Mouse (Mus musculus): ENCODE results near the gene Megf6.
A peak's percentile ranks its signal among the peaks of the same experiment; 100 is the strongest.

Megf6 gene

GRCm38 (mm10) chr4:154217711-154218350, 47.3 kb downstream of the Megf6 start:
- DNase-seq, result no peak

- DNase-seq, result no peak
These were observed 52.2 kb downstream of the Megf6 start for GRCm38 (mm10) chr4:154222773-154223172.

GRCm38 (mm10) chr4:154224267-154224969, 53.9 kb downstream of the Megf6 start:
- DNase-seq, result no peak

DNA sequence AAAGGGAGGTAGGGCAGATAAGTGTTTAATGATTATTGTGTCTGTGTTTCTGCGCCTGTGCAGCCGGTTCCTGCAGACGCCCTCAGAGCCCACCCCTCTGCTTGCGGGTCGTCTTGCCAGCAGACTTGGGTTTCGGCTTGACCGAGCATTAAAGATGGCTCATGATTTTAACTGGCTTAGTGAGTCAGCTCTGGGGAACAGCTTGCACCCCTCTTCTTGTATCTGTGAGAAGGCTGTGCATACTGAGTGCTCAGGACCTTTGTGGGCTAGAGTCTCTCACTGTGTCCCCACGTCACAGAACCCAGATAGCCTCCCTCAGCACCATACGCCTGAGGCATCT, 54.4 kb downstream of the Megf6 start:
- DNase-seq, result no peak

GRCm38 (mm10) chr4:154226678-154227077, 56.1 kb downstream of the Megf6 start:
- no peak for DNase-seq

DNA sequence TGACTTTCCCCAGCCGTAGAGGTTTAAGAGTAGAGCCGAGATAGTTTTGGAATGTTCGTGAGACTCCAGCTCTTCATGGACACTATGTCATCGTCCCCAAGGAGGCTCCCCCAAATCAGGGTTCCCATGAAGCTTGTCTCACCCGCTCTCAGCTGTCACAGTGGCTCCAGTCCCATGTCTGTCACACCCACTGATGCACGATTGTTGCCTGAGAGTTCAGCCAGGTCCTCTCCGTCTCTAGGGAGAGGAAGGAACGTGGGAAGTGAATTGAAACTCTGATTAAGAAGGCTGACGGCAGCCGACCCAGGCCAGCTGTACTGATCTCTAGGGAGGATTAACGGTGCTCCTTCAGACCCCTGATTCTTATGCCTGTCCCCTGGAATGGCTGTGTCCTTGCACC, 57.8 kb downstream of the Megf6 start:
- no peak for DNase-seq

- no peak for DNase-seq
These were observed 59.0 kb downstream of the Megf6 start for GRCm38 (mm10) chr4:154229569-154229968.

DNA sequence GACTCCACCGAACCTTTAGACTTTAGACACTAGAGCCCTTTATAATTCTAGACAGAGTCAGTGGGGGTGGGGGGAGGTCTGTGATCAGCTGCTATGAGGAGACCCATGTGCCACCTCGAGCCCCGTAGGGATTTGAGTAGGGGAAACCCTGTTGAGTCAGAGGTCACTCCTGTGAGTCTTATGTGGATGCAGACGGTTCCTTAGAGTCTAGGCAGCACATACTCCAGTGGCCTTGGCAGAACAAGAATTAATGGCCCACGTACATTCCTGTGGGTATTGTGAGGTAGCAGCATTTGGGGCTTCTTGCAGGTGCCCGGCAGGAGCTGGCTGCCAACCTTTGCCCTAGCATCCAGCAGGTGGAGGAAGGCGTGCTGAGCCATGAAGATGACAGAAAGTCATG, 60.9 kb downstream of the Megf6 start:
- no peak for DNase-seq

- DNase-seq, result no peak
These were observed 61.8 kb downstream of the Megf6 start for GRCm38 (mm10) chr4:154232295-154232694.

- peak in 1 of 2 experiments; percentile 48 for DNase-seq
These were observed 65.5 kb downstream of the Megf6 start for GRCm38 (mm10) chr4:154236001-154236400.

GRCm38 (mm10) chr4:154236893-154237292, 66.4 kb downstream of the Megf6 start:
- peak; percentile 37 to 59 for DNase-seq

DNA sequence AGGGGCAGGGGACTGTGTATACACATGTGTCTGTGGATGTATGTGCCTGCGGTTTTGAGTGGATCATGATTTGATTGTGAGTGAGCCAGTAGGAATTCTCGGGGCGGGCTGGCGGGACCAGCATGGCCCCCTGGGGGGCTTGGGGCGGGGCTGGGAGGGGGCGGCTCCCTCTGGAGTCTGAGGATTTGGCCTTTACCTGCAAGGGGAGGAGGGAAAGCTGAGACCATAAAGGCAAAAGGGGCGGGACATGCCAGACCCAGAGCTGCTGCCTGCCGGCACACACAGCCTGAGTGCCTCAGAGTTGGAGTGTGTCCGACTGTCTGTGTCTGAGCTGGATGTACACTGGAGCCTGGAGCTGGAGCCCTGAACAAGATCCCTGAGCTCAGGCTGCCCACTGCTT, 66.8 kb downstream of the Megf6 start:
- peak; percentile 34 to 54 for DNase-seq

DNA sequence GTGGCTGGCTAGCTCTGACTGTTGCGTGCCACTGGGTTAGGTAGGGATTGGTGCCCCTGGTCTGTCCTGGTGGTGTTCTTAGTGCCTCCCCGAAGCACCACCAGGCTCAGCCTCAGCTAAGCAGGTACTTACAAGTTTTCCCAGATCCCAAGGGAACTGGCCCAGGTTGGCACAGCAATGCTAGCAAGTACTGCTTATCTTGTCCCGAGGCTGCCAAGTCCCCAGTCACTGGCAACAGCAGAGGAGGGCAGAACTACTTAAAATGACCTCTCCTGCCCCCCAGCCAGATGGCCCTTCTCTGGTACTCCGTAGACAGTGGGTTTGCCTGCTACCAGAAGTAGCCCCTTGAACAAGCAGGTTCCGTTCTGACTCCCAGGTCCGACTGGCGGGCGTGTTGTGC, 68.7 kb downstream of the Megf6 start:
- DNase-seq, result no peak

DNA sequence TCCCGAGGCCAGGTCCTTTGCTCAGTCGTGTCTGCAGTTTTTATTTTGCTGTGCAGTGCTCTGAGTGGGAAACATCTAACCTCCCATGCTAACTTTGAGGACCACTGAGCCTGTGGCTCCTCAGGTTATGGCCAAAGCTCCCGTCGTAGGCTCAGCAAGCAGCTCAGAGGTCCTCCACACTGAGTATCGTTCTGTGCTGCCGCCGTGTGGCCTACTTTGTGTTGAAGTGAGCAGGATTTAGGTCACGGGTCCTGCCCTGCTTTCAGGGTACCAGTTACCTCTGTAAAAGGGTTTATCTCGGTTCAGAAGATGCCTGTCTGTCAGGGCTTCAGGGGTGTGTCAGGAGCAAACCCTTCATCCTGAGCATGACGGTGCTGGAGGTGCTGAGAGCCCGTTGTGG, 70.1 kb downstream of the Megf6 start:
- DNase-seq, result no peak

GRCm38 (mm10) chr4:154245342-154245741, 74.8 kb downstream of the Megf6 start:
- DNase-seq, result no peak

DNA sequence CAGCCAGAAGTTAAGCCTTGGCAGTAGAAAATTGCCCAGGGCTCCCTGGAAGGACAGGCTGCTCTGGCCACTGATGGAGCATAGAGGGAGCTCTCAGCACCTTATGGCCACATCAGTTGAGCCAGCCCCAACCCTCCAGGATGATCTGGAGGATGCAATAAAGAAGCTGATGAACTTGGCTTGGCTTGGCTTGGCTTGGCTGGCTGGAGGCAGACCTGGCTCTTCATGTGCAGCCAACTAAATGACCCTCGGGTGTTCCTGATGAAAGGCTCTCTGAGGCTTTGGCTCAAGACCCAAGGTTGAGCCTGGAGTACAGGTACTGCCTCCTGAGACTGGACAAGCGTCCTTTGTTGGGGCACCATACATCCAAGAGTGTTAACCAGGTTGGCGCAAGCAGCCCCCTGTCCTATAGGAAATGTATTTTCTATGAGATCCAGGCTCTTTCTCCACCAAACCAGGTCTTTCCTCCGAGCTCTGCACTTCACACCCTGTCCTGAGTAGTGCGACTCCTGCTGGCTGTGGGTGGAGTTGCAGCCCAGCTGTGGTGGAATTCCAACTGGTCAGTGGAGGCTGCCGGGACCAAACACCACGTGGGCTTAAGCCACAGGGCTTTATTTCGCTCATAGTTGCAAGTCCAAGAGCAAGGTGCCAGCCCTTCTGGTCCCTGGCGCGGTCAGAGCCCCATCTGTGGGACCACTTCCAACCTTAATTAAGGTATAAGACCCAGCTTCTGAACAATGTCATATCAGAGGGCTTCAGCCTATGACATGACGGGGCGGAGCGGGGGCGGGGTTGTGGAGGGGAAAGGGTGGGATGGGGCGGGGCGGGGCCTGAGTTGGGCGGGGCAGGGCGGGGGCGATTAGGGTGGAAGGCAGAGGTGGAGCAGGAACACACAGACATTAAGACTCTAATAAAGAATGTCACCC, 75.8 kb downstream of the Megf6 start:
- peak; percentile 94 to 95 for DNase-seq

GRCm38 (mm10) chr4:154247207-154248091, 76.9 kb downstream of the Megf6 start:
- DNase-seq, result no peak

- DNase-seq, result no peak
These were observed 77.7 kb downstream of the Megf6 start for GRCm38 (mm10) chr4:154248092-154248805.

- no peak for DNase-seq
These were observed 78.8 kb downstream of the Megf6 start for GRCm38 (mm10) chr4:154249316-154249715.

DNA sequence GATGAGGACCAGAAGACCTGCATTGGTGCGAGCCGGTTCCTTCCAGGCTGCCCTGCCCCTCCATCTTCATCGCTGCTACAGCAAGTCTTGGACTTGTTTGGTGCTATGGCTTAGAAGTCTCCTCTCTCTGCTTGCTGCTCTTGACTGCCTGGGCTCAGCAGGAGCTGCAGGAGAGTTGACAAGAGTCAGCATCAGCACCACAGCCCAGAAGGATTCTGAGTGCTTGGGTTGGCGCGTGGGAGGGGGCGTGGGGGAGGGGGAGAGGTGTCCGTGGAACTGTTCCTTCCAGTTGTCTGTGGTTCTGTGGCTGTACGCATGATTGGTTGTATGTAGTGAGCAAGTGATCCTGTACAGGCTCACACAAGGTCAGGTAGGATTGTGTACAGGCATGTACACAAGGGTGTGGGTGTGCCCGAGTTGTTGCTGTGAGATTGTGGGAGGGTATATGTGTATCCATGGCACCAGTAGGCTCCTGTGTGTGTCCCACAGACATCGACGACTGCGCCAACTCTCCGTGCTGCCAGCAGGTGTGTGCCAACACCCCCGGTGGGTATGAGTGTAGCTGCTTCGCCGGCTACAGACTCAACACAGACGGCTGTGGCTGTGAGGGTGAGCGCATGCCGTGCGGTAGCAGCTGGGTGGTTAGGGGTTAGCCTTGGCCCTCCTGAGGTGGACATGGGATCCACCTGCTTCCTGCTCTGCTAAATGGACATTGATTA, 82.2 kb downstream of the Megf6 start:
- DNase-seq, result no peak

- DNase-seq, result no peak
These were observed 90.2 kb downstream of the Megf6 start for GRCm38 (mm10) chr4:154260755-154261154.

Measured in kidney, postnatal 4 days (tissue).